Mouse (Mus musculus) liver, adult 2 months (tissue): ENCODE results near the gene Cntrl. TPM values are rescaled to one million over a fixed set of nuclear protein-coding genes. Genes with fewer than 3 reads are reported as not detected.

Experiments
- DNase-seq: peaks from one replicate; pipeline ENCODE4 v3.0.0-alpha.2; 2011; ENCODE audit warnings: low read depth, low spot score; ENCODE audit errors: extremely low read depth
- H3K27ac ChIP-seq: fragments of 200-500 bp; replicated peaks from 2 replicates; pipeline ENCODE4 v1.5.1; 2012; ENCODE audit warnings: low read depth, mild to moderate bottlenecking, control low read depth, inconsistent platforms, low read length; ENCODE audit not compliant: insufficient read depth
- H3K27me3 ChIP-seq: fragments of 200-500 bp; 2 replicates; pipeline ENCODE4 v1.6.1; 2012; ENCODE audit warnings: mild to moderate bottlenecking, moderate library complexity, low read length, inconsistent platforms; ENCODE audit not compliant: control insufficient read depth, insufficient read depth
- H3K36me3 ChIP-seq: fragments of 200-500 bp; 2 replicates; pipeline ENCODE4 v1.6.1; 2012; ENCODE audit warnings: low read length, inconsistent platforms; ENCODE audit not compliant: control insufficient read depth, insufficient read depth
- H3K4me1 ChIP-seq: fragments of 200-500 bp; 2 replicates; pipeline ENCODE4 v1.6.1; 2011; ENCODE audit warnings: low read length; ENCODE audit not compliant: control insufficient read depth, insufficient read depth
- H3K4me3 ChIP-seq: fragments of 200-500 bp; 2 replicates; pipeline ENCODE4 v1.5.1; 2011; ENCODE audit warnings: low read depth, mild to moderate bottlenecking, control low read depth, low read length, moderate library complexity; ENCODE audit not compliant: insufficient read depth
- H3K79me2 ChIP-seq: fragments of 200-500 bp; 2 replicates; pipeline ENCODE4 v1.6.1; 2012; ENCODE audit warnings: inconsistent platforms, mild to moderate bottlenecking, low read length, moderate library complexity; ENCODE audit not compliant: control insufficient read depth, insufficient read depth
- H3K9ac ChIP-seq: fragments of 200-500 bp; 2 replicates; pipeline ENCODE4 v1.6.1; 2012; ENCODE audit warnings: low read depth, mild to moderate bottlenecking, control low read depth, inconsistent platforms, low read length
- CTCF ChIP-seq: fragments of 200-500 bp; IDR thresholded peaks from 2 replicates; pipeline ENCODE4 v1.5.1; 2011; ENCODE audit warnings: low read depth, low read length, control low read depth
- POLR2A ChIP-seq: fragments of 200-500 bp; IDR thresholded peaks from 2 replicates; pipeline ENCODE4 v1.6.1; 2011; ENCODE audit warnings: low read length, control low read depth; ENCODE audit not compliant: insufficient read depth; ENCODE audit errors: extremely low read depth
- WGBS: fragments of 180-500 bp; shearing (Covaris S2); methylation state at CpG from one replicate; pipeline ENCODE4 v1.1.7; 2018; 5-methylcytosine and 5-hydroxymethylcytosine counted together
- polyA plus RNA-seq: library from polyadenylated mRNA; depleted of rRNA; stranded (reverse); fragments of >200 nt; gene quantifications from 2 replicates; pipeline ENCODE4 v1.2.3, GENCODE M21; 2012; rRNA removed
- total RNA-seq: library from RNA; depleted of rRNA; stranded (reverse); fragments of >200 nt; gene quantifications from 2 replicates; pipeline ENCODE4 v1.2.3, GENCODE M21; 2014; rRNA removed

Cntrl gene
- total and polyA plus RNA-seq, 2 experiments, result 6.1 to 22.8 TPM

GRCm38 (mm10) chr2:35216701-35217100, 107.4 kb downstream of the Cntrl start:
- no peak for TF ChIP-seq CTCF
- no peak for TF ChIP-seq POLR2A
- DNase-seq, result no peak
- 89% methylated on average over 2 of the region's 2 CpGs for WGBS

GRCm38 (mm10) chr2:35218736-35219135, 109.4 kb downstream of the Cntrl start:
- no peak overlapping the region for H3K27ac ChIP-seq
- no peak overlapping the region for H3K4me3 ChIP-seq
- no peaks in the 10 kb centered on the region for H3K79me2 ChIP-seq
- no peak overlapping the region for H3K9ac ChIP-seq
- 94% methylated on average over 3 of the region's 3 CpGs for WGBS
- no peaks in the 10 kb centered on the region for H3K36me3 ChIP-seq
- no peaks in the 10 kb centered on the region for H3K27me3 ChIP-seq
- no peaks in the 10 kb centered on the region for H3K4me1 ChIP-seq
- TF ChIP-seq POLR2A, result no peak
- no peak for TF ChIP-seq CTCF
- no peak for DNase-seq

More at GRCm38 (mm10) chr2:35216701-35217100, 107.4 kb downstream of the Cntrl start:
- Histone ChIP-seq H3K36me3 (no peaks in the 10 kb centered on the region), H3K4me3 (no peak overlapping the region), H3K27ac (no peak overlapping the region), H3K9ac (no peak overlapping the region), H3K27me3 (no peaks in the 10 kb centered on the region), H3K4me1 (no peaks in the 10 kb centered on the region; the same call in 1 of the 2 replicates), H3K79me2 (no peaks in the 10 kb centered on the region)

- WGBS, result 75% methylated on average over 6 of the region's 6 CpGs
- no peak overlapping the region for H3K27ac ChIP-seq
- TF ChIP-seq CTCF, result no peak
- TF ChIP-seq POLR2A, result no peak
Observed at GRCm38 (mm10) chr2:35222822-35223391, 113.6 kb downstream of the Cntrl start.

GRCm38 (mm10) chr2:35224285-35224684, 115.0 kb downstream of the Cntrl start:
- H3K79me2 ChIP-seq, result no peaks in the 10 kb centered on the region
- TF ChIP-seq POLR2A (no peak), CTCF (no peak)
- no peak overlapping the region for H3K4me3 ChIP-seq
- no peak overlapping the region for H3K27ac ChIP-seq
- WGBS, result 91% methylated on average over 15 of the region's 15 CpGs
- no peaks in the 10 kb centered on the region for H3K27me3 ChIP-seq
- H3K9ac ChIP-seq, result no peak overlapping the region
- no peaks in the 10 kb centered on the region for H3K4me1 ChIP-seq
- no peaks in the 10 kb centered on the region for H3K36me3 ChIP-seq
- no peak for DNase-seq

More at GRCm38 (mm10) chr2:35222822-35223391, 113.6 kb downstream of the Cntrl start:
- no peaks in the 10 kb centered on the region for H3K27me3 ChIP-seq
- no peaks in the 10 kb centered on the region for H3K79me2 ChIP-seq
- DNase-seq, result no peak
- H3K9ac ChIP-seq, result no peak overlapping the region
- no peaks in the 10 kb centered on the region for H3K36me3 ChIP-seq
- no peaks in the 10 kb centered on the region for H3K4me1 ChIP-seq
- no peak overlapping the region for H3K4me3 ChIP-seq

- H3K9ac ChIP-seq, result no peak overlapping the region
- no peak overlapping the region for H3K4me3 ChIP-seq
- DNase-seq, result no peak
- H3K27me3 ChIP-seq, result no peaks in the 10 kb centered on the region
- no peaks in the 10 kb centered on the region for H3K79me2 ChIP-seq
- no peaks in the 10 kb centered on the region for H3K4me1 ChIP-seq
- H3K27ac ChIP-seq, result no peak overlapping the region
- no peak for TF ChIP-seq POLR2A
- TF ChIP-seq CTCF, result no peak
- WGBS, result 76% methylated on average over 4 of the region's 4 CpGs
- no peaks in the 10 kb centered on the region for H3K36me3 ChIP-seq
Observed at GRCm38 (mm10) chr2:35228145-35228544, 118.9 kb downstream of the Cntrl start.

Other genes with a start within 250 kb of the Cntrl start
- gene Cutal, start 235.1 kb upstream of the Cntrl start, total RNA-seq, result 48.2 and 48.6 TPM in 2 replicates
- gene Cutal, start 235.1 kb upstream of the Cntrl start, polyA plus RNA-seq, result 341 and 358 TPM in 2 replicates
- gene Psmd5, start 234.5 kb upstream of the Cntrl start, total RNA-seq, result 31.1 and 32.7 TPM in 2 replicates
- 15.1 and 18.1 TPM in 2 replicates for gene Psmd5, start 234.5 kb upstream of the Cntrl start, polyA plus RNA-seq
- 0.20 and 0.55 TPM in 2 replicates for gene Phf19, start 195.5 kb upstream of the Cntrl start, total RNA-seq
- gene Phf19, start 195.5 kb upstream of the Cntrl start, polyA plus RNA-seq, result 0.21 and 0.61 TPM in 2 replicates
- gene Traf1, start 147.7 kb upstream of the Cntrl start, total RNA-seq, result 0.55 and 1.2 TPM in 2 replicates
- 0.75 and 1.2 TPM in 2 replicates for gene Traf1, start 147.7 kb upstream of the Cntrl start, polyA plus RNA-seq
- gene Hc, start 48.1 kb upstream of the Cntrl start, total RNA-seq, result 567 and 594 TPM in 2 replicates
- 121 and 139 TPM in 2 replicates for gene Hc, start 48.1 kb upstream of the Cntrl start, polyA plus RNA-seq
- gene AI182371, start 7.9 kb upstream of the Cntrl start, total RNA-seq, result 471 and 592 TPM in 2 replicates
- 124 and 129 TPM in 2 replicates for gene AI182371, start 7.9 kb upstream of the Cntrl start, polyA plus RNA-seq
- 109 and 112 TPM in 2 replicates for gene Rab14, start 91.6 kb downstream of the Cntrl start, total RNA-seq
- 246 and 305 TPM in 2 replicates for gene Rab14, start 91.6 kb downstream of the Cntrl start, polyA plus RNA-seq
- 16.9 and 22.8 TPM in 2 replicates for gene Gsn, start 146.9 kb downstream of the Cntrl start, total RNA-seq
- 20.9 and 22.5 TPM in 2 replicates for gene Gsn, start 146.9 kb downstream of the Cntrl start, polyA plus RNA-seq
- 42.4 and 46.7 TPM in 2 replicates for gene Stom, start 227.5 kb downstream of the Cntrl start, total RNA-seq
- gene Stom, start 227.5 kb downstream of the Cntrl start, polyA plus RNA-seq, result 34.2 and 40.3 TPM in 2 replicates